Mouse (Mus musculus) layer of hippocampus, adult 11-12 months (tissue): ENCODE measurements at regions not wholly inside any gene's neighbourhood (a gene's known extent, or its start where the extent isn't known, plus 50 kb on each side); places are given as distances from the start of the nearest gene placed in this dataset.

Experiments used
- DNase-seq: peaks from one replicate; pipeline ENCODE4 v3.0.0; 2022; ENCODE audit warnings: low spot score

DNA sequence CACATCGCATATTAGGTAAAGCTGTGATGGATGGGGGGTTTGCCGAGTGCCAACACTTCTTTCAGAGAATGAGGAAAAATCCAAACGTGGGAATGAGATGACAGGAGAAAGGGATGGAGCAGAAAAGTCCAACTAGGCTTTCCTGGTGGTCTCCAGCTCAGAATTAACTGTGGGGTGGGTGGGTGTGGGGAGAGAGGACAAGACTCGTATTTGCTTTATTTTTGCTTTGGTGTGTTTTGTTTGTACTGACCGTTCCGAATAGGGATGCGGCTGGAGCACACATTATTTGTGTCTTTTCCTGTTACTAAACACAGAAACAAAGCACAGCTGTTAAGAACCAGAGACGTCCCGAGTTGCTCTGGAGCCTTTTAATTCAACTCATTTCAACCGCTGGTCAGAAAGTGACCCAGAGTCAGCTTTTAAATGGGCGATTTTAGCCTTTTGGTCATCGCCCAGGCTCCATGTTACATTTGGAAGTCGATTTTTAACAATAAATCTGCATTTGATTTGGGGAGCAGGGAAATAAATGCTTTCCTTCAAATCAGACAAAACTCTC, 136.7 kb downstream of the Gm10295 start:
- DNase-seq, result no peak

DNA sequence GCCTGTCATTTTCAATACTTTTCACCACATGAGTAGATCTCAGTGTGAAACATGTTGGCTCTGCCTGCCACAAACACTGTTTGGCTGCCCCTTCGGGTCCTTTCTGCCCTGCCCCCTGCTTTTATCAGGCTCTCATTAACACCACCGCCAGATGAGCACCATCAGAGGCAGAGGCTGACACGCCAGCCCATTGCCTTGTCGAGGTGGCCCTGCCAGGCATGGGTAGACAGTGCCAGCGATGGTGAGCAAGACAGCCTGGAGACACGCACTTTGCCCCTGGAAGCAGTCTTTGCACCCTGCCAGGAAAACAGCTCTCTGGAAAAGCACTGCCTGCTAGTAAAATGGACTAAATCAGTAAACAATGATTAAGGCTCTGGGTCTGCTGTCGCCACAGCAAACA, 158.2 kb downstream of the Gm10295 start:
- no peak for DNase-seq

DNA sequence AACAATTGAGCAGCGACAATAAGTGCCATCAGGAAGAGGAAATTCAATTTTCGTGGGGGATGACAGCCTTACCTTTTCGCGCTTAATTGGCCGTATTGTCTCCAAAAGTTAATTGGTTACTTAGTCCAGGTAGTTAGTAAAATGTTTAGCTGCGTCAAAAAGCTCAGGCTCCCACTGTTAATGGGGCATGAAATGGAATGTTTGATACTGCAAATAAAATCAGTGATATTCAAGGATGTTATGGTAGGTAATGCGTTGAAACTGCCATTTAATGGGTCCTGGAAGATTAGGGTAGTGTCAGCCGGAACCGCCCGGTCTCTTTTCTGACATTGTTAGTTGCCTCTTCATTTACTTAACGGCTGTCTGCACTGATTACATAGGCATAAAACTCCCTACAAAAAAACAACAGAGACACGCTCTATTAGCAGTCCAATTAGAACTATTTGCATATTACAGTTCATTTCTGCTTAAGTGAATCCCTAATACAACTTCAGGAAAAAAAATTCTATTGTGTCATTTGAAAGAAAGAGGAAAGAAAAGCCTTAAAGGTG, 161.0 kb downstream of the Gm10295 start:
- no peak for DNase-seq

DNA sequence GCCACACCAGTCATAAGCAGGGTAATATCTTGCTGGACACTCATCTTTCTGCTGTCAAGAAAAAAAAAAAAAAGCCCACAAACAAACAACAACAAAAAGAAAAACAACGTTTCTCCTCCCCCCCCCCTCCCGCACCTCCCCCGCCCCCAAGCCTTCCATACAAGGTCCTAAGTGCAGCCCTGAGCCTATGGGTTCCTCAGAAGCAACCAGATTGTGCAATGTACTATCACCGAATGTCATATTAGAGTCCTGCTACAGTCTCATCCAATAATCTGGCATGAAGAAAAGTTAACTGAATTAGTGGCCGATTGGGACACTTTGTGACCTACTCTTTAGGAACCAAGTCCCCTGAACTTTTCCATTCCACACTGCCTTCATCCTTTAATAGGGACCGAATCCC, 161.5 kb downstream of the Gm10295 start:
- no peak for DNase-seq

DNA sequence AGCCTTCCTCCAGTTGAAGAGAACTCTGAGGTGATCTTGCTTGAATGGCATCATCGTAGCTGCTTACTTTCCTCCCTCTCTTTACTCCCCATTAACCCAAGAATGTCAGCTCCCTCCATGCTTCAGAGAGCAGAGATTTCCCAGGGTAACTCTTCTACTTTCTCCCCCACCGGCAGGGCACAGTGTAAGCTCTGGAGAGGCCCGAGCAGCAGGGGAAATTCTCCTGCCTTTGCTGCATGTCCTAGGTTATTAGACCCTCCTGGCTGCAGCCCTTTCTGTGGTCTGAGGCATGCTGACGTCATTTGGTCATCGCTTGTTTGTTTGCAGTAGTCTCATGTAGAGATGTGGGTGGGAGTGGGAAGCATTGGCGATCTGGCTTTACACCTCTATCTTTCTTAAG, 163.2 kb downstream of the Gm10295 start:
- no peak for DNase-seq

DNA sequence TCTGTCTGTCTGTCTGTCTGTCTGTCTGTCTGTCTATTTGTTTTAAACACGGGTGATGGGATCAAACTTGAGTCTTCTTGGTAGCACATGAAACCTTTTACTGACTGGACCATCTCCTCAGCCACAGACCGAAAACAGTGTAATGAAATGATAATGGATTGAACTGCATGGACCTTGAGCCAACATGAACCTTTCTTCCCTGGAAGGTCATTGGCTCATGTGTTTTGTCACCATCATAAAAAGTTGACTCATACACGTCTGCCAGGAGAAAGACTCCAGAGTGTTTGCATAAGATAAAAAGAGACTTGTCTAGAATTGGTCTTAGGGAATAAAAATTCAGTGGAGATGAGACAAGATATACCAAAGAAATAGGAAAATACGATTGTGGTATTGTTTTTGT, 176.4 kb downstream of the Gm10295 start:
- DNase-seq, result no peak

DNA sequence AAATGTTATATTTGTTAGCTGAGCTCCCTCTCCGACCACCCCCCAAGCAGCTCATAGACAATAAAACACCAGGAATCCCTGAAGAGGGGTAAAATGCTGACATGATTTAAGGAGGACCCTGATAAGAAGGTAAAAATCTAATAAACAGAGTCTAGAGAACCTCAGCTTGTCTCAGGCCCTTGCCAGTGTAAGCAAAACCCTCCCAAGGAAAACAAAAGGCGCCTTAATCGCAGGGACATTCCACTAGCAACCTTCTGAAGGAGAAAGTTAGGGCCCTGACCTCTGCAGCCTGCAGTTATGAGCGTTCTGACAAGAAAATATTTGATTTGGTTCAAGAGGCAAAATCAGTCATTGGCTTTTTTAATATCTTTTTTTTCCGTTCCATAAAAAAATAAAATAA, 212.2 kb downstream of the Gm10295 start:
- no peak for DNase-seq

DNA sequence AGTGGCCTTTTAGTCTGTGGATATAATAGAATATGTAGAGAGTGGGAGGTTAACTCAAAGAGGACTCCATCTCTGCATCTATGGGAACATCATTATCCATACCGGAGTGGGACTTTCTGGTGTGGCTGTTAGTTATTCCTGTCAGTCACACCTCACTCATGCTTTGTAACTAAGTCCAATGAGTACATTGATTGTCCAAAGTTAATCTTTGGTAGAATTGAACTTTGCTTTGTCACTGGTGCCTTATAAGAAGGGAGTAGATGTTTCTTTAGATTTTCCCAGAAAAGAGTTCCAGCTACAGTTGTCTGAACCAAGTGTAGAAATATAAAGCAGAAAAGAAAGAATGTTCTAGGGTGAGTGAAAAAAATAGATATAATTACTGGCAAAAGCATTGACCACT, 221.3 kb downstream of the Gm10295 start:
- DNase-seq, result no peak

DNA sequence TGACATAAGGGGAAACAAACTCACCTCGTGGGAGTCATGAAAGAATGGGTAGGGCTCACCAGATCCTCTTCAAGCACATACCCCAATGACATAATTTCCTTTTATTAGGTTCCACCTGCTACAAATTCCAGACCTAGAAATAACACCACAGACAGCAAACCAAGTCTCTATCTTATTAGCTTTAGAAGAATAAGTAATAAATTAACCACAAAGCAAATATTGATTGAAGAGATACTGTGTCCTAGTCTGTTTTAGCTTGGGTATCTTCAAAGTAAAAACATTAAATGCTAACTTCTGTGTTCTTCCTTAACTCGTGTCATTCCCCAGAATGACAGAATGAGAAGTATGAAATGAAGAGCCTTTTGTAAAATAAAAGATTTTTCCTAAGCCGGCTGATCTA, 222.4 kb downstream of the Gm10295 start:
- DNase-seq, result no peak

DNA sequence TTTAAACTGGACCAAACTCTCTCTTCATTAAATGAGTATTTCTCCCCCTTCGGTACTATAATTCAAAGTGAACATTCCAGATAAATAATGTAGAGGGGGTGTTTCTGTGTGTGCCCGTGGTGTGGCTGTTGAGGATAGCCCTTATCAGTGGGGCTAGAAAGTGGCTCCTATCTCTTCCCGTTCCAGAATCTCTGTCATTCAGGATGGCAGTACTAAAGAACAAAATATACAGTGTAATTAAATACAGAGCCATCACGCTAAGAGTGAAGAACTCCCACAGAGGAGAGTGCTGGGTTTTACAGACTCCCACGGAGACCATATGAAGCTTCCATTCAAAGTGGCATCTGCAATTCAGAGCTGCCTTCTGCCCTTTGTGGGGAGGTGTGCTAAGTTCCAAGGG, 229.8 kb downstream of the Gm10295 start:
- no peak for DNase-seq

DNA sequence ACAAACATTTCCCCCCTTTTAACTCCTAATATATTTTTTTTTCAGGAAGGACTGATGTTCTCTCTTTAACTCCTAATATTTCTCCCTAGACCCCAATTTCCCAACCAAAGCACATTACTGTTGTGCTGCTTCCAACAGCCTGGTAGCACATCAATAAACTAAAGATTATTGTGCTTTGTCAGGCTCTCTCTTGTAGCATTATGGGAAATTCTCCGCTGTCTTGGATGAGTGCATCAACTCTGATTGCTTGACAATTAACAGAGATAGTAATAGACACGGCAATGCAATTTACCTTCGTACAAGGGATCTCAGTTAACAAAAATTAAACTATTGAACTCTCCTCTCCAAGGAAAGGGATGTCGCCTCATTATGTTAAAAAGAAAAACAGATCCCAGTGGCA, 230.3 kb downstream of the Gm10295 start:
- DNase-seq, result no peak

DNA sequence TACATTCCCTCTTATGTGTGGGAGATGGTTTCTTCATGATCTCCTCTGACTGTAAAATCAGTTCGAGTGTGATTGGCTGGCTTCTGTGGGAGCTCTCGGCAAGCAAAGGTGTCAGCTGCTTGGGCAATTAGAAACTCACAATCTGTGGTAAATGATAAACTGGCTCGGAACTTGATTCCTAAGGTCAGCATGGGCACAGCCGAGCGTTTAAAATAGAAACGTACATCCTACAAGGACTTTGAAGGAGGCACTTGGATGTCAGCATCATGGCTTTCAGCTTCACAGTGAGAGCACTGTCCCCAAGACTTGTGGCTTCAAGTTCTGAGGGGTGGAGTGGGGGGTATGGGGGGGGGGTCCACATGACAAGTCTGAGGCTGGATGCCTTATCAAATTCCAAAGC, 231.3 kb downstream of the Gm10295 start:
- DNase-seq, result no peak

DNA sequence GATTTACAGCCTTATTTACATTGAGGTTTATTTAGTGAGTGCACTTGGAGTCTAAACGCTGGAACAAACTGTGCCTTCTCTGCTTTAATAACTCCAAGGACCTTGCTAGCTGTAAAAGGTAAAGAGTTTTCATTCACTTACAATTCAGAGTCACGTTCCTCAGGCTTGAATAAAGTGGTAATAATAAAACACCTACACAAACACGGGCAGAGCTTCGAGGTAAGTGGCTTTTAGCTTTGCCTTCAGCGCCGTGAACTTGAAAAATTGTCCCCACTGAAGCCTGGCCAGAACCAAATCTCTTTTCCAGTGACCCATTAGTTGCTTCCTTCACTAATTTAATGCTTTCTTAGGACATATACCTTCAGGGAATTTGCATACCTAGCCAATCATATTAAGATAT, 244.2 kb downstream of the Gm10295 start:
- no peak for DNase-seq

DNA sequence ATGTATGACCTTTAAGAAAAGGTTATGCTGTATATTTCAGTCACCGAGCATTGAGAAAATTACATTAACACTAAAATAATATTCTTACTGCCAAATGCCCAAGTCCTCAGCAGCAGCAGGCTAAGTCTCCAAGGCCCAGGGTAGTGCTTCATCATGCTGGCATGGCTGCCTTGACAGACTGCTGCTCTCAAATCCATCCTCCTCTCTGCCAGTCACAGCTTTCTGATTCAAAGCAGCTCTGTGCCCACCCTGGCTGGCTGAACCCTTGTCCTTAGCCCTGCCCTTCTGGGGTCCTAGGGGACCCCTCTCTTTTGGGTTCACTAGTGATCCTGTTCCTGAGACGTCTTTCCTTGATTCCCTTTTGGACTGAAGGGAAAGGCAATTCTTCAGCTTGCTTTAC, 251.0 kb downstream of the Gm10295 start:
- no peak for DNase-seq

DNA sequence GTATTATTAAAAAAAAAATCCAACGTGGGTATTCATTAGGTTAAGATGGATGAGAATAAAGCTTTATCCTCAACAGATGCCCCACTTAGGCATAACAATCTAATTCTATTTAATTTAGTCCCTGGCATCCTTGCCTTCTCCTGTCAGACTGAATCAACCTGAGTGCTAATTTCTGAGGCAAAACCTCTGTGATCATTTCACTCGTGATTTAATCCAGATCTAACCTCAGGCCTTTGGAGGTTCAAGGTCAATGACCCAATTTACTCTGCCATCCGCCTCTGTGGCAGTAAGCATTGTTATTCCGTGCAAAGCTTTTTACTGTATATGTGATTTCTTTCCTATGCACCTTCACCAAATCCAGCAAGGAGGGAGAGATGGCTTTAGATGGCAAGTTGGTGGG, 253.0 kb downstream of the Gm10295 start:
- DNase-seq, result no peak

DNA sequence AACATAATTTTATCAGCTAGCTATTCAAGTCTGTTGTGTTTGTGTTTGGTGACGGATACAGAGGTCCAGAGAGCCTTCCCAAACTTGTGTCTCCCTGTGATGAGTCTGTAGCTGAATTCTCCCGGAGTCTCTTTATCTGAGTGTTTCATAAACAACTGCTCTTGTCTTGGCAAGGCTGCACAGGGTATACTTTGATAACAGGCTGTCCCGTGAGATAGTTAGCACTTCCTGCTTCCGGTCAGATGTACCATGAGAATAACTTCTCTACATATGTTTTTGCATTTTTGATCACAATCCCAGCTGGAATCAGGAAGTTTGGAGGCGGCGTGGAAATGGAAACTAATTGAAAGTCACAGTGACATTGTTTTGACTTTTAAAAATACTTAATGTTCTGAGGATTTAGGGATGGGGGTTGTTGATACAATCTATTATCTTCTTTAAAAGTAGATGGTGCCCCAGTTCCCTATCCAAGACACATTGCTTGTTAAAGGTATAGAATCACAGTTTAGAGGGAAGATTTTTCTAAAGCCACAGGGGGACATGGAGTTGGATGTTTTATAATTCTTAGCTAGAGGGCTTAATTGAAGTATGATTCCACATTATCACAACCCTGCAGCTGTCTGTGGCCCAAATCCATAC, 257.9 kb downstream of the Gm10295 start:
- no peak for DNase-seq

DNA sequence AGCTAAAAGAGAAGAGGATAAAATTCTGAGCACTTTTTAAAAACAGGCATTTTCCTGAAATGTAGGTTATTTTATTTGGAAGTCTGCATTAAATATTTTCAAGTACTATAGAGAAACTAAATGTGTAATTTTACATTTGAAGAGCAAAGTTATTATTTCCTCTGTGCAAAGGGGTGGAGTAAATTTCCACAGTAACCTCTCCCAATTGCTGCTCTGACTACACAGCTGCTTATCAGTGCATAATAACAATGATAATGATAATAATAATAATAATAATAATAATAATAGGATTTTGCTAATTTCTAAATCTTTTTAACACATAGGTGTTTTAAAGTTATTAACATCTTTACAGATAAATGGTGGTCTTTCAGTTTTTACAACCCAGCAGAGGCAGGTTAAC, 258.5 kb downstream of the Gm10295 start:
- DNase-seq, result no peak

DNA sequence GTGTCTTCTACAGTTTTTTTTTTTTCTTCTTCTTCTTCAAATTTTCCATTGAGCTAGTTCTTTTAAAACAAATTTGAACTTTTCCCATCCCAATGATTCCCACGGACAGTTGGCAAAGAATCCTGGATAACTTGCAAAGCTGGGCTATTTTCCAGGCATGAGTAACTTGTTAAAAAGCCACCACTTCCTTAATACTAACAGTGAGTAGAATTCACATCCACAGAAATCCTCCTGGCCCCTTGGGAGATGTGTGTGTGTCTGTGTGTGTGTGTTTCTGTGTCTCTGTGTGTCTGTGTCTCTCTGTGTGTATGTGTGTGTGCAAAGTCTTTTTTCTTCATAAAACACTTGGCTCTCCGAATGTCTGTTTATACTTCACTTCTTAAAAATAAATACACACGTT, 259.0 kb downstream of the Gm10295 start:
- no peak for DNase-seq

DNA sequence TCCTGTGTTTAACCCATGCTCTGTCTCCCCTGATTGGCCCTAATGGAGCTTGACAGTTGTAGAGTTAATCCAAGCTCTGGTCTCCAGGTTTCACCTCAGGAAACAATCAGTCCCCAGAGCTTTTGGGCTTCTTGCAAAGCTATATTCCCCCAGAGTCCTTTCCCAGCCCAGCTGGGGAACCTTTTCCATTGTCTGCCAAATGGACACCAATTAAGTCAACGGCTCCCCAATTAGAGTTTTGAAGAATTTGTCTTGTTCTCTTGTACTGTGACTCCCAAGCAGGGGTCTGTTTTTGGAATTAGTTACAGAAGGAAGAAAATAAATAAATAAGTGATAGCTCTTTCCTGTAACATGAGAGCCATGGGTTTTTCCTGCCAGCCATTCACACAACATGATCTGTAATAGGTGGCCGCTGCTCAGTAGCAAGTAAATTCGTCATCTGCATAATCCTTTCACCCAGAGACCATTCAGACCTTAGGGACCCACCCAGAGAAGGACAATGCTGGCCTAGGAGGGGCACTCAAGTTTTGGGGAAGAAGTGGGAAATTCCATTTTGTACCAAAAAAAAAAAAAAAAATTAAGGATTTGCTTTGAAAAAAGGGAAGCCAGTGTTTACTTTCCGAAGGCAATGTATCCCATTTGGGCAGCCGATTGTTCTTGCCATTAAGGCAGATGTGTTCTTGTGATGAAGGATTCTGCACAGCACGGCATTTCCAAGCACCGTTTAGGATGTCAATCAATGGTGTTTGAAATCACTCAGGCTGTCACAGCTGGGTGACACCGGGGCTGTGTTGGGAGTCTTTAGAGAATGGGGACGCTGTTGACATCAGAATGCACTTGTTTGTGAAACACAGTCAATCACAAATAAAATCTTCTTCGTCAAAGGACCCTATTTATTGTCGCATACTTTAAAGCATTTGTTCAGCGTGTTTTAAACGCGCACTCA, 286.6 kb downstream of the Gm10295 start:
- DNase-seq, result no peak

DNA sequence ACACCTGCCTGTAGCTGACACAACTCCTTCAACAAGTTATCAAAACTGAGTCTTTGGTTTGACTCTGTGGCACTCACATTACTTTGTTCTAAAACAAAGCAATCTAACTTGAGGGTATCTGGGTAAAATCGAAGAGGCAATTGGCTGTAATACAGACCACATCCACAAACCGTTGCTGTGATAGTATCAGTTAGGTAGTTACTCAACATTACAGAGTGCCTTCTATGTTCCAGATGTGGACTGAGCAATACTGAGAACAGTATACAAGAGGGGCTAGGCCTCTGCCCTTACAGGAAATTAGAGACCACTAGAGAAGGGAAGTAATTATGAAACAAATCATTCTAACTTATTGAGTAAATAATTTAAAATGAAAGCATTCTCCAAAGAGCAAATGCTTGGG, 300.5 kb downstream of the Gm10295 start:
- no peak for DNase-seq

DNA sequence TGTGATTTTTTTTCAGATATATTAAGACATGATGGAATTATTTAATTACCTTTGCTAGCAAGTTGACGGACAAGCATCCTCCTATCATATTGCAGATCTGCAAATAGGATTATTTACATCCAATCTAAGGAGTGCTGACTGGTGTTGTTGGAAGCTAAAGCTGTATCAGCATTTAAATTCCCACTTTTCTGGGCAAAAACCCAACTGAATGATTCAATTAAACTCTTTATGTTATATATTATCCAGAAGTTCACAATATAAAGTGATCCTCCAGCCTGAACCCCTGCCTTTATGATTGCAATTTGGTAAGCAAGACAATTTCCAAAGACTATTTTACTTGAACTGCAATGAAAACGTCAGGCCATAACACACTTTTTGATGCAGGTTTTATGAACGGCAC, 304.1 kb downstream of the Gm10295 start:
- no peak for DNase-seq

DNA sequence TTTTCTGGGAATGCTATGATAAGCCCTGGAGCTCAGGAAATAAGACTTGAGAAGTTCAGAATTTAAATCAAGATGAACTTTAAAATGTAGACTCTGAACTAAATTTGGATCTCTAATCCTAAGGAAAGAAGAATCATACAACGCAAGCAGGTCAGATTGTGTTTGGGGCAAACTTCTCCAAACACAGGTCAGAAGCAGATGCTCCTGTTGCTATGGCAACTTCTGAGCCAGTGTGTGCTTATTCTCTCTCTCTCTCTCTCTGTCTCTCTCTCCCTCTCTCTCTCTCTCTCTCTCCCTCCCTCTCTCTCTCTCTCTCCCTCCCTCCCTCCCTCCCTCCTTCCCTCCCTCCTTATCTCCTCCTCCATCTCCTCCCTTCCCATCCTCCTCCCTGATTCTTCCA, 304.7 kb downstream of the Gm10295 start:
- no peak for DNase-seq

DNA sequence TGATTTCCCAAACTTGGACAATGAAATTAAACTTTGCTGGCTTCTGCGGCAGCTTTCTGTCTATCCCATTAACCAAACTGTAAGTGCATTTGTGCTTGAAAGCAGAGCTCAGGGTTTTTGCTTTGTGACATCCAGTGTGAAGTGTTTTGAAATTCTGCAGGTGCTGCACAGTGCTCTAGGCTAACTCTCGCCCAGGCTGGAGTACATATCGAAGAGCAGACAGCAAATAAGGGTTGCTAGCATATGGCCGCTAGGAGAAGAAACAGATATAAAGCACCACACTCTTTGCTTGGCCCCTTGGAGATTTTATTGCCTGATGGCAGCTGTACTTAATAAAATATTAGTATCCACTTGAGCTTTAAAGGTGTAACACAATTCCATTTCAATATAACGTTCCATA, 307.5 kb downstream of the Gm10295 start:
- no peak for DNase-seq
